Mouse (Mus musculus) megakaryocyte, embryonic 14.5 days (primary cell): ENCODE measurements around the gene Nudt8.

Experiments
- FLI1 ChIP-seq: IDR thresholded peaks from 2 replicates; pipeline ENCODE4 v1.6.1; 2012; ENCODE audit warnings: low read length, inconsistent platforms, mixed read lengths
- GATA1 ChIP-seq: IDR thresholded peaks from 3 replicates; pipeline ENCODE4 v1.6.1; 2012; ENCODE audit warnings: mixed read lengths, low read length, inconsistent platforms, borderline replicate concordance

DNA sequence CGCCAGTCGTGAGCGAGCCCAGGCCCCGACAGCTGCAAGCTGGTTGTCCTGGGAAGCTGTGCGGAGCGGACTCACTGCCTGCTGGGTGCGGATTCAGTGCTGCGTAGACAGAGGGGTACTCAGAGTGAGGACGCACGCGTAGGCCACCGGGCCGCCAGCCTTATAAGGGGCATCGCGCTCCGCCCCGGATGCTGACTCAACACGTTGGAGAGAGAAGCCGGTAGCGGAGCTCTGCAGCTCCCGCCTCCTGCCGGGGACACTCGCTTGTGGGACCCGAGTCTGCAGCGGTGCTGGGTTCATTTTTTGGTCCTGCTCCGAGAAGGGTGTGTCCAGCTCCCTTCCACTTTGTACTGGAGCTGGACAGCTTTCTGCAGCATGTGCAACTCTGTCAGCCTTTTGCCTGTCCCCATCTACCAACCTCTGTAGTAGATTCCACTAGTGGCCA is 37.4 kb downstream of the Nudt8 start, which contains the start of gene Gstp1:
- TF ChIP-seq GATA1 (no peak), FLI1 (0 out of 2 replicates have a peak, but pooled peaks have one; percentile 7)
